Comparison of ENCODE assay signal across 12 mouse cellular contexts in the genomic region with DNA sequence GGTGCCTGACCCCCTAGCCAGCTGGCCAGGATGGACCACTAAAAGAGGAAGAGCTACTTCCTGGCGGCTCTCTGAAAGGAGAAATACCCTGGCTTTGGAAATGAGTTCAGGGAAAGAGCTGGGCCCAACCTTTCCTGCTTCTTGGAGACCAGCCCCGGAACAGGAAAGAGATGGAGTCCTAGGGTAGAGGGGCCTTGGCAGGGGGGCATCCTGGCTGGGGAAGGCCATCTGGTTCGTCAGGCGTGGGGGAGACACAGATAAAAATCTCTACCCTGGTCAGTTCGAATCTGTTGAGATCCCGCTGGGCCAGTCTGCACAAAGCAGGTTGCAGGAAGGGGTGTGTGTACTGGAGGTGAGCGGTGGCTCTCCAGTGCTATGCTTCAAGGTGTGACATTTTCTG. TPM values are rescaled to one million over a fixed set of nuclear protein-coding genes. Genes with fewer than 3 reads are reported as not detected.
DNase-seq lines count a peak whose midpoint lies in the region; ATAC-seq and TF ChIP-seq lines count a peak whose summit lies in the region.
"Had no signal": no experiment of that assay in that cellular context is flagged by ENCODE, and none has a peak within 500 bp of the region (broad histone marks: within the 10 kb centered on the region; RNA-seq: fewer than 3 reads in every experiment).

No protein-coding gene starts in this region.

- WGBS in heart, adult 2 months = 49% methylated on average over 7 of the region's 7 CpGs

- H3K4me1 ChIP-seq in heart, adult 2 months (ENCODE audit: control insufficient read depth, insufficient read depth, low read length) = peaks cover 29% of the 10 kb centered on the region
- H3K4me1 ChIP-seq in brown adipose tissue, adult 24 weeks (ENCODE audit: control insufficient read depth, insufficient read depth, insufficient read length, low read length) = peaks cover 32% of the 10 kb centered on the region

- ATAC-seq in inflammation-experienced regulatory T-cells, adult 6 months = no peak

- H3K4me3 ChIP-seq in heart, adult 2 months = no peak overlapping the region
- H3K4me3 ChIP-seq in brown adipose tissue, adult 24 weeks (ENCODE audit: insufficient read depth, low read depth, low read length) = no peak overlapping the region
- H3K4me3 ChIP-seq: megakaryocyte, embryonic 14.5 days had no signal

- no peak overlapping the region for H3K9ac ChIP-seq in heart, adult 2 months (ENCODE audit: low read depth, low read length)

- TF ChIP-seq POLR2A in heart, adult 2 months (IDR thresholded peaks at IDR 0.05; ENCODE audit: insufficient read depth, low read depth, low read length) = no peak

- no peaks in the 10 kb centered on the region for H3K27me3 ChIP-seq in heart, adult 2 months (ENCODE audit: control insufficient read depth, insufficient read depth, low read length)

- H3K79me2 ChIP-seq in heart, adult 2 months (replicated peaks; ENCODE audit: control insufficient read depth, insufficient read depth, low read length) = no peaks in the 10 kb centered on the region; the same call in 1 of the 2 replicates

- H3K27ac ChIP-seq in heart, adult 2 months = peak overlapping the region; percentile 56
- H3K27ac ChIP-seq in brown adipose tissue, adult 24 weeks (replicated peaks; ENCODE audit: low read depth, low read length) = peak overlapping the region; percentile 75

- intact Hi-C loops in heart, adult 2 months (cut with DNase I) = loop anchor here (1.0 kb wide), 1 partner anchor 37 kb away; no protein-coding TSS in a partner anchor
- intact Hi-C loops in heart, postnatal 10 days (cut with DNase I) = no loop called here

- DNase-seq in heart, adult 2 months = peak; percentile 48 to 60
- no peak for DNase-seq in heart, postnatal 10 days
- DNase-seq in cerebellum, postnatal 25 days = peak; percentile 65 to 68
- DNase-seq in kidney, postnatal 10 days = peak; percentile 57
- DNase-seq in urinary bladder, adult 2 months (ENCODE audit: low spot score) = no peak
- DNase-seq in spleen, adult 18-20 months = no peak
- DNase-seq: gastrocnemius, postnatal 14 days; right cerebral cortex, postnatal 4 days; thymus, adult 2 months had no signal

- TF ChIP-seq EP300 in heart, adult 2 months (IDR thresholded peaks at IDR 0.05; ENCODE audit: insufficient read depth, low read depth, low read length) = 0 out of 2 replicates have a peak, but pooled peaks have one; percentile 7

- no peak for TF ChIP-seq CTCF in heart, adult 2 months (IDR thresholded peaks at IDR 0.05)

- H3K36me3 ChIP-seq in heart, adult 2 months (ENCODE audit: control insufficient read depth, insufficient read depth, low read length) = peaks cover 4% of the 10 kb centered on the region

RNA-seq across cellular contexts. Expression of a gene that starts 15.0 kb away (rescaled TPM):
- 1 to 10 TPM; 5.5 to 7.7 TPM for total RNA-seq in heart, adult 2 months (2021)
- polyA plus RNA-seq in heart, adult 2 months (2012; rRNA removed) = 7.0 and 8.7 TPM in 2 replicates
- total RNA-seq in heart, postnatal 10 days (2021) = 1 to 10 TPM; 8.1 TPM
- 1.6 and 1.7 TPM in 2 replicates for polyA plus RNA-seq in brown adipose tissue, adult 24 weeks (2012; ENCODE audit: insufficient read depth, insufficient read length, missing spikeins)
- polyA plus RNA-seq in urinary bladder, adult 2 months (2012; rRNA removed) = 20.2 and 25.6 TPM in 2 replicates
- polyA plus RNA-seq in inflammation-experienced regulatory T-cells, adult 6 months (2017; shearing (Covaris generic)) = not detected

RNA-seq across cellular contexts. Expression of a gene that starts 52.0 kb away (rescaled TPM):
- 1 to 10 TPM; 2.0 to 2.2 TPM for total RNA-seq in heart, adult 2 months (2021)
- 0.29 and 2.9 TPM in 2 replicates for polyA plus RNA-seq in heart, adult 2 months (2012; rRNA removed)
- 1 to 10 TPM in 1 of 2 experiments, under 1 TPM in 1; 0.94 to 2.9 TPM for total RNA-seq in heart, postnatal 10 days (2021)
- 1.3 TPM in 1 of 2 replicates, not detected in the other for polyA plus RNA-seq in brown adipose tissue, adult 24 weeks (2012; ENCODE audit: insufficient read depth, insufficient read length, missing spikeins)
- 0.28 and 0.66 TPM in 2 replicates for polyA plus RNA-seq in urinary bladder, adult 2 months (2012; rRNA removed)
- not detected for polyA plus RNA-seq in inflammation-experienced regulatory T-cells, adult 6 months (2017; shearing (Covaris generic))

Comparison
In these comparisons a context has a peak if more than half of its experiments do, and no peak if none do; other contexts are left out.
1. DNase-seq: peak in heart, adult 2 months (2 of 2), cerebellum, postnatal 25 days (2 of 2) and kidney, postnatal 10 days (single experiment); none in heart, postnatal 10 days (0 of 2), urinary bladder, adult 2 months (single experiment) and spleen, adult 18-20 months (0 of 2).